Mouse (Mus musculus): ENCODE measurements around the gene Zfp804a.

Gene Zfp804a

DNA sequence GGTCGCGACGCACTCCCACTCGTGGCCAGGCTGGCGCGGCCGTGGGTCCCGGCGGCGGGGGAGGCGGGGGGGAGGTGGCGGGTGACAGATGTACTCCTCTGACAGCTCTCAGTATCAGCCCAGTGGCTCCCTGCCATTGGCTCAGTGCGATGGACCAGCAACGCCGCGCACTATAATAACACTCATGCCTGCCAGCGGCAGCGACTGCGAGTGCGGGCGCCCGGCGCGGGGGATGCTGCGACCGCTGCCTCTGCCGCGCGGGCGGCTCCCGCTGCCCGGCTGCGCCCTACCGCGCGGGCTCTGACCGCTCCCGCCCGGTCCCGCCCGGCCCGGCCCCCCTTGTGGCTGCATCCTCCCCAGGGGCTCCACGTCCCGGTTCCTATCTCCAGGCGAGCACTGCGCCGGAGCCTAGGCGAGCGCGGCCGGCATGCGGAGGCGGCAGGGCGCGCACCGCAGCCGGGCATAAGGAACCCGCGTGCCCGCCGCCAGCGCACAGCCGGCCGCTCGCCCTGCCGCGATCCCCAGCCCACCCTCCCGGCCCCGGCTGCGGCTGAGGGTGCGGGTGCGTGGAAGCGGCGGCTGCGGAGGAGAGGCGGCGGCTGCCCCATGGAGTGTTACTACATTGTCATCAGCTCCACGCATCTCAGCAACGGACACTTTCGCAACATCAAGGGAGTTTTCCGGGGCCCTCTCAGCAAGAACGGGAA is at the start of gene Zfp804a:
Gene Zfp804a (plus strand): TSS at position 38 of the 707 bp plus-strand sequence.
- DNase-seq, result no peak

DNA sequence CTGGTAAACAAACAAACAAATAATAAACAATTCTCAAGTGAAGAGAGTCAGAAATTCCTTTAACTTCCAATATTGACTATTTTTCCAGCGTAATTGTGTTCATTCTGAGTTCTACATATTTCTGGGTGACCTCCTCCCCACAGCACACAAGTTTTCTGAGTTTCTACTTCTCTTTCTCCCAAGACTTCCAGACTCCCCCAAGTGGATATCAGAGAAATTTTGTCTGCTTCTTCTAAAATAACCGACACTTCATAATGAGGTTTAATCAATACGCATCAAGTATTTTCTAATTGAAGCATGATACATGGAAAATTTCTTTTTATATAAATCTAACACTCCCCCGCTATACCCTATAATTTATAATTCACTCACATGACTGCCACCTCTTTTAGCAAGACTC is 1.4 kb upstream of the Zfp804a start:
- no peak for DNase-seq

GRCm38 (mm10) chr2:82052338-82053184 is 461 bp upstream of the Zfp804a start:
- DNase-seq, result no peak

DNA sequence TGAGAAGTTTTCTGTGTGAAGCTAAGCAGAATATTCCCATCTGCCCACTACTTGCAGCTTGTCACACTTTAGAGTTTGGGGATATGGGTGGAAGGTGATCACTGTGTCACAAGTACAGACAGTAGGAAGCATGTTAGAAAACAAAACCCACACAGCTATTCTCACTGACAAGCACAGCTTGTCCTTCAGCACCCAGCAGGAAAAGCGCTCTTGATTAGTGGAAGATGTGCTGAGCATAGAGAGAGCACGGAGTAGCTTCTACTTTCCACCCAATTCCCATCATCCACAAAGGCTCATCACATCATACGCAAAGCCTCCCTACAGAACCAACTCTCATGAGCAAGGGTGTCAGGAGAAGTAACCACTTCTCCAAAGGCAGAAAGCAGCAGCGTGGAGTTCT is 1.4 kb downstream of the Zfp804a start:
- DNase-seq, result no peak

DNA sequence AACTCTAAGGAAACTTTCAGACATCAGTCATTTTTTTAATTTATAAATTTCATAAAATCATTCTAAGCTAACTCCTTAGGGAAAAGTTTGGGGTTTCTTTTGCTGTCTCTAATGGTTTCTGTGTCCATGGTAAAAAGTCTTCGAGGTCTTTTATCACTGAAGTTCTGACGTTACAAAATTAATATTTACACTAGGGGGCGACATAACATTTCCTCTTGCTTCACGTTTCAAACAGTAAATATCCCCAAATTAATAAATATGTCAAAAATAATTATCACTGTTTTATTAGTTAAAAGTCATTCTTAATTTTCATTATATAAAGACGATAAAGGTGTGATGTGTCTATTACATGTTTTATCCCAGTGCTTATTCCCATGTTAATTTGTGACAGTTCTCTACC is 11.6 kb downstream of the Zfp804a start:
- no peak for DNase-seq

GRCm38 (mm10) chr2:82067912-82068311 is 14.9 kb downstream of the Zfp804a start:
- DNase-seq, result no peak

DNA sequence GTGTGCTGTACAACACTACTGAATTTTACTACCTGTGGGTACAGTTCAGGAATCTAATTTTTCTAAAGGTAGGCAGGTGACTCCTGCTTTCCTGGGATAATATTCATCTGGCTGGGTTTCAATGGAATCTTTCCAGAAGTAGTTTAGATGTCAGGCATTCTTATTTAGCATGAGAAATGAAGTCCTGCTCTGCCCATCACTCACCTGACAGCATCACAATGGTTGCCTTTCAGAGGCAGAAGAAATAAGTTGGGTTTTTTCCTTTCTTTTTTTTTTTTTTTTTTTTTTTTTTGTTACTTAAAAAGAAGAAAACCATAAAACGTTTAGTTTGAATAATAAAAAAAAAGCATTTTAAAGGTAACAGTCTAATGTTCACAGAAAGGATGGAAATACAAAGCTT is 16.1 kb downstream of the Zfp804a start:
- no peak for DNase-seq

- DNase-seq, result no peak
These were observed 23.9 kb downstream of the Zfp804a start for GRCm38 (mm10) chr2:82076883-82077282.

DNA sequence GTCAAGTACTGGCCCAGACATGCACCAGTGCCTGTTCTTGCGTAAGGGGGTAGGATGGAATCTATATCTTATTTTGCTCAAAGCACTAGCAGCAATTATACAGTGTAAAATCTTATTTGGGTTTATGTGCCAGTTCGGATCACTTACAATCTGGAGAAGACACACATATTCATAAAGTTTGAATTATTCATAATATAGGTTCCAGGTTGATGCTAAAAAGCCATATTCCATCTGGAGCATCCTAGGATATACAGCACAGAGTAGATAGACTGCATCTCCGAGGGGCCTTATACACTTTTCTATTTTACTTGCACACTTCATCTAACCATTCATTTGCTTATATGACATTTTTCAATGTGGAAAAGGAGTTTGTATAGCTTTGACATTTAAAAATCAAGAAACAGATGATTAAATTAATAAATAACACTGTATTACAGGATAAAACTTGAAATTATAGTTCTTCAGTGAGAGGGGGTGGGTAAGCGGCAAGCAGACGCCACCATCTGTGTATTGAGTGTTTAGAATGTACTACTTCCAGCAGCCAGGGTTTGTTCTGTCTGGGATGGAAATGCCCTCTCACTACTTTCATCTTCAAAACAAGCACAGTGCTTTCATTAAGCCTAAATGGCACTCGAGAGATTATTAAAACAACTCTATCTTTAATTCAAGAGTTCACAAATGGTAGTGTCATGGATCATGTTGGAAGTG is 25.4 kb downstream of the Zfp804a start:
- DNase-seq, result no peak

- no peak for DNase-seq
These were observed 27.7 kb downstream of the Zfp804a start for GRCm38 (mm10) chr2:82080678-82081077.

- DNase-seq, result no peak
These were observed 60.1 kb downstream of the Zfp804a start for GRCm38 (mm10) chr2:82113148-82113547.

DNA sequence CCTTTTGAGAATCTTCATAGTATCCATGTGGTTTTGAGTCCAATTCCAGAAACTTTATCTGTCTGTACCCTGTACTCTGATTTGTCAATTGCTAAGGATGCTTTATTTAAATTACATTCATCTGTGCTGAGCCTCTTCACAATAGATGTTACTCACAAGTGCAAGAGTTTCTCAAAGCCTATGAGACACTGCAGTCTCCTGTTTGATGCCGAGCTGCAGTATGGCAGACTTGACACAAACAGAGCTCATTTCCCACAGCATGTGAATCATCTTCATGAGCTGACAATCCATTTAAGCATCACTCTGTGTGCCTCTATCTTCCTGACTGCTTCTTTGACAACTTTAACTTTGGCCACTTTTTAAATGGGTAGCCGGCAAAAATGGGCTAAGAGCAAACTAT is 60.6 kb downstream of the Zfp804a start:
- DNase-seq, result no peak

- no peak for DNase-seq
These were observed 66.6 kb downstream of the Zfp804a start for GRCm38 (mm10) chr2:82119577-82119976.

DNA sequence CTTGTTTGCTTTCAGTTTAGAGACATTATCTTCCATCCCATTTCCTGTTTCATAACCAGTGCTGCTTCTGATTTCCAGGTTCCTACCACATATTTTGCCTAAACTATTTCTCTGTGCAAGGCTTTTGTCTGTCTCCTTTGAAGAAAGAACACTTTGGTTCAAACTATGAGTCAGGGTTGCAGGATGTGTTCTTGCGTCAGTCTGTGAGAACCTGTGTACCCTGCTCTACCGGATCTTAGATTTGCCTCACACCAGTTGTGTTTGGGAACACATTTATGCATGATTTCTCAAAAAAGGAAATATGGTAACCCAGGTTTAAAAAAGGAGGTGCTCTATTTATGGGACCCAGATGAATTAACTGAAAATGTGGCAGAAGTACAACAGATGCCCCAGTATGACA is 125.7 kb downstream of the Zfp804a start:
- DNase-seq, result no peak

- DNase-seq, result no peak
These were observed 128.0 kb downstream of the Zfp804a start for GRCm38 (mm10) chr2:82181010-82181409.

DNA sequence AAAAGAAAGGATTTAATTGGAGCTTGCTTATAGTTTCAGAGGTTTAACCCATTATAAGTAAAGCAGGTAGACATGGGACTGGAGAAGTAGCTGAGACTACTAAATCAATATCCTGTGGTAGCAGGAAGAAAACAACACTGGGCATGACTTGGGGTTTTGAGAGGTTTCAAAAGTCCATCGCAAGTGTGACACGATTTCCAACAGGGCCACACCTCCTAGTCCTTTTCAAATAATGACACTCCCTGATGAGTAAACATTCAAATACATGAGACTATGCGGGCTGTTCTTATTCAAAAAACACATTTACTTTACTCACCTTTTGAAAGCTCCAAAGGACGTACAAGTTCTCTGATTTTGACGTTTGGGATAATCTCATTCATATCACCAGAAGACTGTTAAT is 146.9 kb downstream of the Zfp804a start:
- DNase-seq, result no peak

DNA sequence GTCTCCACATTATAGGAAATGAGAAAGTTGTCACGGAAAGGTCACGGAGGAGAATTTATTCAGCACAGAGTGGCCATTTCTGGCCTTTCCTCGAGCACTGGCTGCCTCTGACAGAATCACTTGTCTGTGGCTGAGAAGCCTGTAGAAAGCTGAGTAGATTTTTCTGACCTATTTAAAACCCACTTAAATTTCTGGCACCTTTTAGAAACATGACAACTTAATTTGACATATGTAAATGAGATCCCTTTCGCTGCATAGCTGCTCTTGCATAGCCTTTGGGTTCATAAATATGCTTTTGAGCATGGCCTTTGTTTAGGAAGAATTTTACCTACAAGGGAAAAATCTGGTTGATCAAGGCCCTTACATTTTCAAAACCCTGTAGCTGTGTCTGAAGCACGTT is 147.6 kb downstream of the Zfp804a start:
- DNase-seq, result no peak

GRCm38 (mm10) chr2:82210605-82211004 is 157.6 kb downstream of the Zfp804a start:
- DNase-seq, result no peak

GRCm38 (mm10) chr2:82211972-82212371 is 158.9 kb downstream of the Zfp804a start:
- no peak for DNase-seq

DNA sequence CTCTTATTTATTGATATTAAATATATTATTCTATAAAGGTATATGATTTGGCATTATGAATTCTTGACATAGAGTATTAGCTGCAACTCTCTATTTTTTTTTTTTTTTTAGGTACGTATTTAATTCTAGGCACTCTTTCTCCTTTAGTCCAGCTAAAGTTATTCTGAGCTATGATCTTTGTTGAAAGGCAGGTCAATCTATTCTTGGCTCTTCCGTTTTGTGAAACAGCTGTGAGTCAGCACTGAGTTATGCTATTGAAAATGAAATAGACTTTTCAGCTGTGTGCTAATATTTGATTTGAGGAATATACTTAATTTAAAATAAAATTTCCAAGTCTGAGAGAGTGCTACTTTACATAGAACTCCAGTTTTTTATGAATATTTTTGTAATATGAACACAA is 164.9 kb downstream of the Zfp804a start:
- no peak for DNase-seq

DNA sequence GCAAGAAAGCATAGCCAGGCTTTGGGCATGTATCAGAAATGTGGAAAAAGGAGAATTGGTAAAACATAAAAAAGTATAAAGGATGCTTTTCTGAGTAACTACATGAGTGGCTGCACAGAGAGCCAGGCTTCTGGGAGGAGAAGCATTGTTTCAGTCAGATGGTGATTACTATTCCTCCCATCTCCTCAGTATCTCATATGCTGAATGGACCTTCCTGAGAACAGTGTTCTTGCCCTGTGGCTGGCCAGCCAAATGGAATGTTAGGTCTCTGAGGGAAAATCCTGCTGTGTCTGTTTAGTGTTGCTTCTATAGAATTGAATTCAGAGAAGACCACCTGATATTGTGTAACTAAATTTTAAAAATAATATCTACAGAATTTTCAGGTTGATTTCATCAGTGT is 193.0 kb downstream of the Zfp804a start:
- DNase-seq, result no peak

DNA sequence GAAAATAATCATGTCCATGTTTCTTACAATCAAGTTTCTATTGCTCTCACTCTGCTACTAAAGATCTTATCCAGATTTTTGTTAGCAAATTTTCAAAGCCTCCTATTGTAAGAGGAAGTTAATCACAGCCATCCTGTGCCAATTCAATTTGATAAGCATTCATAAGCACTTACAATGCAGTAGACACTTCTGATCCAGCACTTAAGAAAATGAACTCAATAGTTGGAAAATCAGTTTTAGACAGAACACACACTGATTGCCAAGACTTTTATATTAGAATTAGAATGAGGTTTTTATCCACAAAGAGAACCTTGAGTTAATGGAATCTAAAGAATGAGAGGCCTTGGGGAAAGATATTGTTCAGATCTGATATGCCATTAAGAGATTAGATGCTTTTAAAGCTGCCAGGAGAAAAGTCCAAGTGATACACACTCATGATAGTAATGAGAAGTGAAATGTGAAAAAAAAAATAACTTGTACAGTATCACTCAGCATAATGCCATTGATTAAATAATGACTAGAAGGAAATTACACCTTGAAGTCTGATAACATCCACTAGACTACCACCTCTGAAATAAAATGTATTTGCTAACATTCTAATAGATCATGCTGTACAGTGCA is 194.0 kb downstream of the Zfp804a start:
- no peak for DNase-seq

- DNase-seq, result no peak
These were observed 200.4 kb downstream of the Zfp804a start for GRCm38 (mm10) chr2:82253382-82253781.
